Mouse (Mus musculus) heart, adult 2 months (tissue): ENCODE measurements around the gene Rab11fip4.

ENCODE experiments used
- CTCF ChIP-seq: fragments of 200-600 bp; IDR thresholded peaks from 2 replicates; pipeline ENCODE4 v1.8.1; 2022; ENCODE audit warnings: antibody characterized with exemption, mild to moderate bottlenecking, moderate library complexity
- POLR2A ChIP-seq: fragments of 200-500 bp; IDR thresholded peaks from 2 replicates; pipeline ENCODE4 v1.6.1; 2011; ENCODE audit warnings: mild to moderate bottlenecking, low read depth, low read length, control low read depth; ENCODE audit not compliant: insufficient read depth

- TF ChIP-seq CTCF (no peak), POLR2A (no peak)
These were observed 142.0 kb downstream of the Rab11fip4 start for GRCm38 (mm10) chr11:79733013-79733412.
